Mouse (Mus musculus) CH12.LX (cell line): ENCODE data around the gene Dll3. TPM values are rescaled to one million over a fixed set of nuclear protein-coding genes. Genes with fewer than 3 reads are reported as not detected.

Experiments used
- DNase-seq: peaks from one replicate; pipeline ENCODE4 v3.0.0-alpha.2; 2013; ENCODE audit errors: extremely low read depth
- H3K27ac ChIP-seq: 2 replicates; pipeline ENCODE4 v1.5.1; 2012; ENCODE audit warnings: low read depth, mild to moderate bottlenecking, control low read depth, moderate library complexity; ENCODE audit not compliant: insufficient read depth
- H3K27me3 ChIP-seq: replicated peaks from 2 replicates; pipeline ENCODE3; 2012; ENCODE audit warnings: inconsistent platforms
- H3K36me3 ChIP-seq, 2 experiments: replicated peaks in 1 of 2; 2 replicates each; pipeline versions ENCODE3 to v1.6.1; 2012; ENCODE audit warnings: inconsistent platforms in 1 of 2, low read length in 1 of 2, mild to moderate bottlenecking in 1 of 2, mixed read lengths in 1 of 2, moderate library complexity in 1 of 2; ENCODE audit not compliant: control insufficient read depth in 1 of 2, insufficient read depth in 1 of 2
- H3K4me1 ChIP-seq, 2 experiments: 2 replicates each; pipeline ENCODE4 v1.6.1; 2012; ENCODE audit warnings: inconsistent platforms in 1 of 2, moderate library complexity in 1 of 2; ENCODE audit not compliant: insufficient read depth in 2 of 2, control insufficient read depth in 1 of 2
- H3K4me2 ChIP-seq: 2 replicates; pipeline ENCODE4 v1.6.1; 2012; ENCODE audit warnings: low read depth, mild to moderate bottlenecking, control low read depth; ENCODE audit not compliant: poor library complexity, insufficient read depth, severe bottlenecking
- H3K4me3 ChIP-seq, 3 experiments: fragments of 150-350 bp in 1 of 3; sonication (generic) in 1 of 3; replicated peaks in 1 of 3; 2 replicates each; pipeline versions ENCODE3 to v1.5.1; 2011 to 2012; ENCODE audit warnings: low read depth in 2 of 3, low read length in 2 of 3, mild to moderate bottlenecking in 2 of 3, moderate library complexity in 2 of 3, control low read depth in 1 of 3, improper control_type of control experiment in 1 of 3, inconsistent platforms in 1 of 3, mixed read lengths in 1 of 3; ENCODE audit not compliant: poor library complexity in 1 of 3
- H3K79me2 ChIP-seq: replicated peaks from 2 replicates; pipeline ENCODE4 v1.6.1; 2012; ENCODE audit warnings: mild to moderate bottlenecking, moderate library complexity; ENCODE audit not compliant: control insufficient read depth, poor library complexity, insufficient read depth, severe bottlenecking; ENCODE audit errors: extremely low read depth
- H3K9ac ChIP-seq: 2 replicates; pipeline ENCODE4 v1.6.1; 2012; ENCODE audit warnings: low read depth, mild to moderate bottlenecking, control low read depth, moderate library complexity; ENCODE audit not compliant: insufficient read depth
- H3K9me3 ChIP-seq: replicated peaks from 2 replicates; pipeline ENCODE3; 2012; ENCODE audit warnings: low read length, inconsistent platforms, mixed read lengths
- CHD1 ChIP-seq: IDR thresholded peaks from 2 replicates; pipeline ENCODE4 v1.6.1; 2012; ENCODE audit warnings: low read depth, low read length, improper control_type of control experiment, inconsistent platforms
- CTCF ChIP-seq, 2 experiments: IDR thresholded peaks in 1 of 2; conservative IDR thresholded peaks in 1 of 2; 2 replicates each; pipeline ENCODE4 v1.5.1; 2011 to 2012; ENCODE audit warnings: low read depth in 2 of 2, low read length in 2 of 2, improper control_type of control experiment in 1 of 2, inconsistent platforms in 1 of 2, mild to moderate bottlenecking in 1 of 2, moderate library complexity in 1 of 2
- ELF1 ChIP-seq: IDR thresholded peaks from 2 replicates; pipeline ENCODE4 v1.6.1; 2014; ENCODE audit warnings: low read depth, mild to moderate bottlenecking, inconsistent platforms, low read length, improper control_type of control experiment
- EP300 ChIP-seq: IDR thresholded peaks from 2 replicates; pipeline ENCODE4 v1.6.1; 2011; ENCODE audit warnings: low read length, improper control_type of control experiment
- GABPA ChIP-seq: IDR thresholded peaks from 2 replicates; pipeline ENCODE4 v1.6.1; 2012; ENCODE audit warnings: low read depth, low read length, improper control_type of control experiment, inconsistent platforms; ENCODE audit not compliant: insufficient replicate concordance
- HCFC1 ChIP-seq: IDR thresholded peaks from 2 replicates; pipeline ENCODE4 v1.6.1; 2012; ENCODE audit warnings: low read depth, mild to moderate bottlenecking, inconsistent platforms, low read length, improper control_type of control experiment
- IRF4 ChIP-seq: IDR thresholded peaks from 2 replicates; pipeline ENCODE4 v1.6.1; 2014; ENCODE audit warnings: low read depth, mild to moderate bottlenecking, inconsistent platforms, low read length, improper control_type of control experiment
- KAT2A ChIP-seq: IDR thresholded peaks from 2 replicates; pipeline ENCODE4 v1.6.1; 2012; ENCODE audit warnings: low read length, improper control_type of control experiment, inconsistent platforms; ENCODE audit not compliant: insufficient replicate concordance
- MAZ ChIP-seq: IDR thresholded peaks from 2 replicates; pipeline ENCODE4 v1.6.1; 2012; ENCODE audit warnings: low read depth, mild to moderate bottlenecking, inconsistent platforms, low read length, improper control_type of control experiment, moderate library complexity
- MEF2A ChIP-seq: IDR thresholded peaks from 2 replicates; pipeline ENCODE4 v1.6.1; 2014; ENCODE audit warnings: low read depth, mild to moderate bottlenecking, inconsistent platforms, low read length, improper control_type of control experiment, borderline replicate concordance
- MYC ChIP-seq: IDR thresholded peaks from 2 replicates; pipeline ENCODE4 v1.6.1; 2011; ENCODE audit warnings: low read depth, mild to moderate bottlenecking, improper control_type of control experiment, low read length
- PAX5 ChIP-seq: IDR thresholded peaks from 2 replicates; pipeline ENCODE4 v1.6.1; 2012; ENCODE audit warnings: low read length, inconsistent platforms, mixed read lengths
- RCOR1 ChIP-seq: conservative IDR thresholded peaks from 2 replicates; pipeline ENCODE4 v1.6.1; 2012; ENCODE audit warnings: low read depth, mild to moderate bottlenecking, inconsistent platforms, low read length, improper control_type of control experiment
- SMC3 ChIP-seq: IDR thresholded peaks from 2 replicates; pipeline ENCODE4 v1.6.1; 2011; ENCODE audit warnings: low read depth, low read length, improper control_type of control experiment
- TBP ChIP-seq: conservative IDR thresholded peaks from 2 replicates; pipeline ENCODE4 v1.6.1; 2011; ENCODE audit warnings: low read depth, low read length, improper control_type of control experiment
- TCF12 ChIP-seq: IDR thresholded peaks from 2 replicates; pipeline ENCODE4 v1.6.1; 2014; ENCODE audit warnings: low read depth, mild to moderate bottlenecking, inconsistent platforms, low read length, improper control_type of control experiment
- UBTF ChIP-seq: IDR thresholded peaks from 2 replicates; pipeline ENCODE4 v1.6.1; 2012; ENCODE audit warnings: low read depth, mild to moderate bottlenecking, inconsistent platforms, low read length, improper control_type of control experiment, moderate library complexity
- ZC3H11A ChIP-seq: IDR thresholded peaks from 2 replicates; pipeline ENCODE4 v1.6.1; 2012; ENCODE audit warnings: low read depth, mild to moderate bottlenecking, inconsistent platforms, low read length, improper control_type of control experiment
- ZNF384 ChIP-seq: IDR thresholded peaks from 2 replicates; pipeline ENCODE4 v1.6.1; 2012; ENCODE audit warnings: low read depth, low read length, improper control_type of control experiment, inconsistent platforms
- dilution Hi-C: fragments of 300-500 bp; cut with MboI; formaldehyde crosslinking; loops from 2 replicates; pipeline ENCODE4 v1.14.3; 2020; ENCODE audit warnings: low sequenced_read_pairs; ENCODE audit not compliant: extremely low pct_unique_long_range_greater_than_20kb, extremely low pct_ligation_motif_present
- in situ Hi-C: fragments of 300-500 bp; cut with MboI; formaldehyde crosslinking; loops from 3 replicates; pipeline ENCODE4 v1.14.3; 2019; ENCODE audit warnings: low sequenced_read_pairs, low pct_ligation_motif_present, low pct_unique_long_range_greater_than_20kb, mixed read lengths
- polyA plus RNA-seq: library from polyadenylated mRNA; unstranded; fragments of >175 nt; gene quantifications from 2 replicates; pipeline ENCODE4 v1.2.1, GENCODE M21; 2012; ENCODE audit warnings: low read depth; ENCODE audit not compliant: insufficient read length
- total RNA-seq, 2 experiments: library from RNA; depleted of rRNA; stranded (reverse); fragments of 300-350 nt in 1 of 2; fragments of >200 nt in 1 of 2; gene quantifications; 2 replicates each; pipeline ENCODE4 v1.2.3; 2012 to 2014

Dll3 gene
- total and polyA plus RNA-seq, 3 experiments: 0.11 to 0.29 TPM; not detected in 1

DNA sequence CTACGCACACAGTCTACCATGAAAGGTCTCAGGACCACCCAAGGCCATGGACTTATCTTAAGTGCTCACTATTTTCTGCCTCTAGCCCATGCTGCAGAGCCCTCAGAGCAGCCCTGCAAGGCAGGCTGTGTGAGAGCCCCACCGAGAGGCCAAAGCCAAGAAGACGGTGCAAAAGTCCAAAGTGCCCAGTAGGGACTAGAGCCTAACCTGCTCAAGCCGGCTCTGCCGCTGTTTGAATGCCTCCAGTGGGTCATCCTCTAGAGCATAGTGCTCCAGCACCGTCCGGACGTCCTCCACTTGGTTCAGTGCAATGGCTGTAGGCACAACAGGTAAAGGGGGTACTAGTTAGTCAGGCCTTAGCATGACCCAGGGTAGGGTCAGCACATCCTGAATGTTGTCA is 4.2 kb upstream of the Dll3 start (continued):
- no peak for TF ChIP-seq CTCF (conservative IDR thresholded peaks at IDR 0.05 in 1 of 2, IDR thresholded peaks at IDR 0.05 in 1 of 2; ENCODE audit: low read depth in 2 of 2, low read length in 2 of 2)
- TF ChIP-seq, all 38 proteins: peak for 0

- Histone ChIP-seq H3K36me3 (peaks cover 45 to 69% of the 10 kb centered on the region in 2 experiments), H3K9ac (no peak overlapping the region), H3K4me1 (peaks cover 8 to 25% of the 10 kb centered on the region in 2 experiments), H3K4me3 (no peak overlapping the region), H3K4me2 (no peak overlapping the region), H3K9me3 (no peaks in the 10 kb centered on the region), H3K27me3 (no peaks in the 10 kb centered on the region), H3K79me2 (peaks cover 6% of the 10 kb centered on the region), H3K27ac (no peak overlapping the region)
- dilution Hi-C loops: no loop called here
- no peak for DNase-seq
- in situ Hi-C loops: no loop called here
- TF ChIP-seq KAT2A (no peak), ZC3H11A (no peak), CHD1 (no peak), TBP (no peak), MAZ (no peak), EP300 (no peak), PAX5 (no peak), TCF12 (no peak), MEF2A (no peak), ZNF384 (no peak), MYC (no peak), IRF4 (no peak), ELF1 (no peak), UBTF (no peak), HCFC1 (no peak), RCOR1 (no peak), SMC3 (no peak), GABPA (no peak)
Measured at GRCm38 (mm10) chr7:28305641-28306040, 3.6 kb upstream of the Dll3 start.
